Mouse (Mus musculus) heart, embryonic 16.5 days (tissue): ENCODE measurements at regions not wholly inside any gene's neighbourhood (a gene's known extent, or its start where the extent isn't known, plus 50 kb on each side); places are given as distances from the start of the nearest gene placed in this dataset.

Experiments used
- ATAC-seq: fragments of 200-750 bp; cut with Nextera tagmentation; replicated peaks from 2 replicates; pipeline ENCODE4 v1.8.0; 2017; ENCODE audit warnings: moderate number of reproducible peaks; ENCODE audit not compliant: insufficient read depth, low FRiP score; ENCODE audit errors: extremely low read depth
- H3K27ac ChIP-seq: fragments of 300-500 bp; sonication (generic); 2 replicates; pipeline ENCODE4 v1.5.1; 2014; ENCODE audit warnings: mild to moderate bottlenecking, low read length, control low read depth, moderate library complexity
- H3K27me3 ChIP-seq: fragments of 300-500 bp; sonication (generic); 2 replicates; pipeline ENCODE4 v1.6.1; 2014; ENCODE audit warnings: low read length, mixed read lengths; ENCODE audit not compliant: control insufficient read depth, insufficient read depth
- H3K36me3 ChIP-seq: fragments of 300-500 bp; sonication (generic); 2 replicates; pipeline ENCODE4 v1.6.1; 2014; ENCODE audit not compliant: control insufficient read depth, insufficient read depth
- H3K4me1 ChIP-seq: fragments of 300-500 bp; sonication (generic); 2 replicates; pipeline ENCODE4 v1.6.1; 2014; ENCODE audit warnings: low read length, mixed read lengths; ENCODE audit not compliant: control insufficient read depth, insufficient read depth
- H3K4me2 ChIP-seq: fragments of 300-500 bp; sonication (generic); 2 replicates; pipeline ENCODE4 v1.6.1; 2014; ENCODE audit warnings: low read depth, mild to moderate bottlenecking, control low read depth, low read length
- H3K4me3 ChIP-seq: fragments of 300-500 bp; sonication (generic); 2 replicates; pipeline ENCODE4 v1.5.1; 2014; ENCODE audit warnings: mild to moderate bottlenecking, control low read depth, low read length
- H3K9ac ChIP-seq: fragments of 300-500 bp; sonication (generic); 2 replicates; pipeline ENCODE4 v1.6.1; 2014; ENCODE audit warnings: low read length, control low read depth
- H3K9me3 ChIP-seq: fragments of 300-500 bp; sonication (generic); replicated peaks from 2 replicates; pipeline ENCODE4 v1.6.1; 2016; ENCODE audit warnings: low read length; ENCODE audit not compliant: control insufficient read depth
- WGBS: fragments of 180-500 bp; shearing (Covaris S2); extraction: QIAGEN DNeasy Blood & Tissue Kit; methylation state at CpG from one replicate; pipeline ENCODE4 v1.1.7; 2014; 5-methylcytosine and 5-hydroxymethylcytosine counted together

DNA sequence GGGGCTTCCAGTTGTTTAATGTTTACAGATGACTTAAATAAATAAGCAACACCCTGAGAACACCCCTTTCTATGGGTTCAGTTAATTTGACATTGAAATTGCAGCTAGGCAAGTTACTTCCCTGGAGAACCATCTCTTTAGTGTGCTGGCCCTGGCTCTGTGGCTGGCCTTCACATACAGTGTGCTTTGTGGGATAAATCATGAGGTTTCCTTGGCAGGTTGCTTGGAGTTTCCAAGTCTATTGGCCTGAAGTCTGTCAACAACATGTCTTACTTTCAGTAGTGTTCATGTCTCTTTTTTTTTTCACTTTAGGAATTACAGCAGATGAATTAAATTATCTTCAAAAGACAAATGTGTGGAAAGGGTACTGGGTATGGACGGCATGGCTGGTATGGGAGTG is 359.2 kb upstream of the Dph6 start:
- Histone ChIP-seq H3K4me1 (no peaks in the 10 kb centered on the region), H3K4me3 (no peak overlapping the region), H3K9me3 (peaks cover 2% of the 10 kb centered on the region; the same call in 1 of the 2 replicates), H3K4me2 (no peak overlapping the region), H3K27ac (no peak overlapping the region), H3K27me3 (no peaks in the 10 kb centered on the region), H3K36me3 (no peaks in the 10 kb centered on the region), H3K9ac (no peak overlapping the region)
- 75% methylated on average over 1 of the region's 1 CpGs for WGBS
- ATAC-seq, result no peak

DNA sequence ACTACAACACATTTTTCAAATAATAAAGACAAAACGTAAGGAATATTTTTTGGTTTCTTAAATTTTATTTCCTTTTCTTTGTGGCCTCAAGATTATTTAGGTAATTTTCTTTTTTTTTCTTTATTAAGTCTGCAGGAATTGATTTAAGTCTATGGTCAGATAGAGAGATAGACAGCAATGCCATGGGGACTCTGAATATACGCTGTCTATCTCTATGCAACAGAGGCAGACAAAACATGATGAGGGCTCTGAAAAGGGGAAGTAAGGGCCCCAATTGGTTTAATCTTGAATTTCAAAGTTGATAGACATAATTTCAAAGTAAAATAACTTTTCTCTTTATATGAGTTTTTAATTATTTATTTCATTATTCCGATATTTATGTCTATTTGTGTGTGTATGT is 372.0 kb upstream of the Dph6 start:
- Histone ChIP-seq H3K9me3 (no peaks in the 10 kb centered on the region), H3K4me2 (no peak overlapping the region), H3K9ac (no peak overlapping the region), H3K4me1 (no peaks in the 10 kb centered on the region), H3K27ac (no peak overlapping the region), H3K27me3 (no peaks in the 10 kb centered on the region), H3K36me3 (no peaks in the 10 kb centered on the region), H3K4me3 (no peak overlapping the region)
- 91% methylated on average over 3 of the region's 3 CpGs for WGBS
- ATAC-seq, result no peak

DNA sequence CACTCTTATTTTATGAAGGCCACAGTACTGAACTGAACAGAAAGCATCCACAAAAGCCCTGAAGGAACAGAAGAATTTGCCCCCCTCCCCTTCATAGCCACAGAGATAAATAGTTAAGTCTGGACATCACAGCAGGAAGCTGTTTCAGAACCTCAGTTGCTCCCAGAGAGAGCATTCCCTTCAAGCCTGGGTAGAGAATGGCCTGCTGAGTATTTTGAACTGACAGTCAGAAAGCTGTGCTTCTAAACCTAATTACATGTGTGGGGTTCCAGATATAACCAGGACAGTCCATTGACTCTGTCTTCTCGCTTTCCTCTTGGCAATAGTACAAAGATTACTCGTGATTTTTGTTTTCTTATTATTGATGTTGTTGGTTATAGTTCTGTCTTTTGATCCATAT is 376.4 kb upstream of the Dph6 start:
- H3K27ac ChIP-seq, result no peak overlapping the region
- H3K27me3 ChIP-seq, result no peaks in the 10 kb centered on the region
- ATAC-seq, result no peak
- H3K4me2 ChIP-seq, result no peak overlapping the region
- H3K36me3 ChIP-seq, result no peaks in the 10 kb centered on the region
- H3K9ac ChIP-seq, result no peak overlapping the region
- WGBS, result 64% methylated on average over 2 of the region's 2 CpGs
- no peaks in the 10 kb centered on the region for H3K4me1 ChIP-seq
- H3K4me3 ChIP-seq, result no peak overlapping the region
- no peaks in the 10 kb centered on the region for H3K9me3 ChIP-seq

DNA sequence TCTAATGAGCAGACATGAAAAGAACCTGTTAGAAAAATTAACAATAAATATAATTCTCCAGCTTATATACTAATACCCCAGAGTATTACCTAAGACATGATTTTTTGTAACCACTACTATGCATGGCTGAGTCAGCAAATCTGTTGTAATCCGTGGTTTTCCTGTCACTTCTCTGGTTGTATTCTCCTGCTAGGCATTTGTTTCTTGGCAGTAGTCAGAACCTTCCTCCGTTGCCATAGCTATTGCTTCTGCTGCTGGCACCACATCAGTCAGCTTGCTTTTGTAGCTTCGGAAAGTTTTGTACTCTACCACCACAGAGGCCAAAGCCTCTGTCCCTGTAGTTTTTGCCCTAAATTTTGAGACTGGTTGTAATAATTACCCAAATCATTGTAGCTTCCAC is 381.4 kb upstream of the Dph6 start:
- H3K9me3 ChIP-seq, result no peaks in the 10 kb centered on the region
- no peaks in the 10 kb centered on the region for H3K4me1 ChIP-seq
- H3K4me3 ChIP-seq, result no peak overlapping the region
- no peak overlapping the region for H3K9ac ChIP-seq
- no peak overlapping the region for H3K4me2 ChIP-seq
- ATAC-seq, result no peak
- no peaks in the 10 kb centered on the region for H3K36me3 ChIP-seq
- WGBS, result 57% methylated on average over 3 of the region's 3 CpGs
- H3K27ac ChIP-seq, result no peak overlapping the region
- no peaks in the 10 kb centered on the region for H3K27me3 ChIP-seq

DNA sequence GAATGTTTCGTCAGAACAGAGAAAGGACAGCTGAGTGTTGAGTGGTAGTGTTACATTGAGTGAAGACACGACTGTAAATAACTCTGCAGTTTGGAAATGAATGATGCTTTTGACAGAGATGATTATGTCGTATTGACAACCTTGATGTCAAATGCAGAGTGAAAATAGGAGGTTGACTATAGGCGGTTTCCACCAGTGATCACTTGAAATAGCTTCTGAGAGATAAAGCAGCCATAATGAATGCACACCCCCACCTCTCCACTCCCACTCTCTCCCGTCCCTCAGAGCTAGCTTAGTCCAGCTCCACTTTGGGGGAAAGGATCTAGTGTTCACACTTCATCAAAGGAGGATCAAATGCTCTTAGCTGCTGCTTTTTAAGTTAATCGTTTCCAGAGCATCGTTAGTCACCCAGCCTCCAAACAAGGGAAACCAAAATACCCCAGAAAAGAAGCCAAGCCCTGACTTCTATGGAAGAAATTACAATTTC is 387.6 kb upstream of the Dph6 start:
- no peaks in the 10 kb centered on the region for H3K4me1 ChIP-seq
- H3K9ac ChIP-seq, result no peak overlapping the region
- H3K36me3 ChIP-seq, result no peaks in the 10 kb centered on the region
- no peaks in the 10 kb centered on the region for H3K9me3 ChIP-seq
- no peak for ATAC-seq
- no peak overlapping the region for H3K27ac ChIP-seq
- H3K4me2 ChIP-seq, result no peak overlapping the region
- H3K4me3 ChIP-seq, result no peak overlapping the region
- WGBS, result 38% methylated on average over 7 of the region's 7 CpGs
- no peaks in the 10 kb centered on the region for H3K27me3 ChIP-seq

DNA sequence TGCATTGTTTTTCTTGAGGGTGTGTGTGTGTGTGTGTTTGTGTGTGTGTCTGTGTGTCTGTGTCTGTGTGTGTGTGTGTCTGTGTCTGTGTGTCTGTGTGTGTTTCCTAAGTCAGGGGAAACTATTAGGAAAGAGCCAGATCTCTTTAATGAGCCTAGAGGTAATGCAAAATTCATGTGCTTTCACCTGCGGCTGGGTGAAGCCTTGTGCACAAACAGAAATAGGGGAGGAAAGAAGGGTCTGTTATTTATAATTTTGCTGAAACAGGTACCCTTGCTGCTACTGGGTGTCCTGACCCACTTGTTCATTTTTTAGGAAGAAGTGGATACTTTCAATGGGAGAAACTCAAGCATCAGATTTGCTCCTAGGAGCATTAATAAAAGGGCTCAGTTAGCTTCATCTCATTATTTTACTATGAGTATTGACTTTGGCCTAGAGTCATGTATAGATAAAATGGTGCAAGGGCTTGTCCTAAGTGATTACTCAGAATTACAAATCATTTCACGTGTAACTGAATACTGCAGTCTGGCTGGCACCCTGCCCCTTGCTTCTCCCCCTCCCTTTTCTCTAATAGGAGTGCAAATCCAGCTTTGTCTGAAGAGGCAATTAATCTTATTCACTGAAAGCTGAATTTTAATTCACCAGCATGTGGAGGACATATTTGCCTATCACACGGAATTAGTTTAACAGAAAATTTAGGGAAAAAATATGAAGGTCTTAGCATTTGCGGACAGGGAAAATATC is 401.7 kb upstream of the Dph6 start:
- H3K27me3 ChIP-seq, result no peaks in the 10 kb centered on the region
- H3K9ac ChIP-seq, result no peak overlapping the region
- no peak overlapping the region for H3K4me3 ChIP-seq
- no peaks in the 10 kb centered on the region for H3K4me1 ChIP-seq
- no peaks in the 10 kb centered on the region for H3K36me3 ChIP-seq
- H3K9me3 ChIP-seq, result no peaks in the 10 kb centered on the region
- H3K27ac ChIP-seq, result no peak overlapping the region
- WGBS, result 68% methylated on average over 4 of the region's 4 CpGs
- no peak overlapping the region for H3K4me2 ChIP-seq
- ATAC-seq, result no peak

DNA sequence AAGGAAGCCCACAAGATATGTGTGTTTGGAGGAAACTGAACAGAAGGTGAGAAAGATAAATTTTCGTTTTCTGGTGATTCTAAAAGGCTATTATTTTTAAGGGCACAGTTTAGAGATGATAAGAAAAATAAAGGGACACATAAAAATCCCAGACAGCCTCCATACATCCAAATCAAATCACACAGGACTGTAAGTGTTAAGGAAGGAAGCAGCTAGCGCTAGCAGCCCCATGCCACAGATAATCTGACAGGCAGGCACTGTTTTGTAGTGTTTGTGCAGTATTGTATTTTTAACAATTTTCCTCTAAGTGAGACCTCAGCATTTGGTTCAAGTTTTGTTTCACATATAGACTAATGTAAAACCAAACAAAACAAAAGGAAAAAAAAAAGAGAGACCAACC is 402.4 kb upstream of the Dph6 start:
- H3K9me3 ChIP-seq, result no peaks in the 10 kb centered on the region
- ATAC-seq, result no peak
- no peak overlapping the region for H3K4me3 ChIP-seq
- H3K27me3 ChIP-seq, result no peaks in the 10 kb centered on the region
- H3K27ac ChIP-seq, result no peak overlapping the region
- no peaks in the 10 kb centered on the region for H3K36me3 ChIP-seq
- no peaks in the 10 kb centered on the region for H3K4me1 ChIP-seq
- no peak overlapping the region for H3K4me2 ChIP-seq
- H3K9ac ChIP-seq, result no peak overlapping the region
- WGBS, result 52% methylated on average over 2 of the region's 2 CpGs

DNA sequence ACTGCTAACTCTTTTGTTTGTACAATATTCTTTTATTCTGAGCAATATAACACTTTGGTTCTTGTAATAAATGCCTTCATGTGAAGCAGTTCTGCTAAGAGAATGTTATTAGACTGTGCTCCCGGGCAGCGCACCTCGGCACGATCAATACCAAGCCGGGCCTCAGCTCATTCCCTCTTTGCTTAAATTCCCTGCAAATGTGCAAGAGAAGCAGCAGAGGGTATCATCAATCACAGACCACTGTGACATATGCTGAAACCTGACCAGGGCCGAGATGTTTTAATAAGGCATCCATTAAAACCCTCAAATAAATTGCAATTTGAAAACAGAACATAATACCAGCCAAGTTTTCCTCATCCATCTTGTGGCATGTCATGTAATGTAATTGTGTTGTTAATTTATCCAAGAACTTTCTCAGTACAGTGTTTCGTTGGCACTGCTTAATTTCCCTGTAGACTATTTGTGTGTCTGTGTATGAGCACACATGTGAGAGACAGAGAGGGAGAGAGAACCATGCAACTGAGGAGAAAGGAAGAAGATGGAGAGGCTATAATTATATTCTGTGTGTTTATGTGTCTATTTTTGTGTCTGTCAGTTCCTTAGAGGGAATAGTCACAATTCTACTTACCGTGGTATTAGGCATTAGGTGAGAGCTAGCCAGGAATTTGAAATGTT is 412.9 kb upstream of the Dph6 start:
- ATAC-seq, result no peak

DNA sequence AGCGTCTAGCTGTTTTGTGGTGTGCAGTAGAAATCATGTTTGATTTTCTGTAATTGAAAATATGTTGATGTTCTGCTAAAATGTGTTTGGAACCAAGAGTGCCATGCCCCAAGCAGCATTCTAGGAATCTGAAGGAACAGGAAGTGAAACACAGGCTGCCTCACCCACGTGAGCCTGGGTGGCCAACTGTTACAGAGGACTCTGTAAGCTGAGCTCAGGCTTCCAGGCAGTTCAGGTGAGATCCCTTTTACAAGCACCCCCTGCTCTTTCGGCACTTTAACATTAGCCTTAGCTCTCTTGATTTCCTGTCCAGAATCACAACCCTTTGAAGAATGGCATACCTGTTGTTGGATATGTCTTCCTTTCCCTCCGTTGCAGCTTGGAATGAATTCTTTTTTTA is 414.9 kb upstream of the Dph6 start:
- no peak overlapping the region for H3K4me3 ChIP-seq
- H3K9ac ChIP-seq, result no peak overlapping the region
- H3K4me2 ChIP-seq, result no peak overlapping the region
- H3K4me1 ChIP-seq, result no peaks in the 10 kb centered on the region
- H3K9me3 ChIP-seq, result no peaks in the 10 kb centered on the region
- ATAC-seq, result no peak
- WGBS, result 64% methylated on average over 4 of the region's 4 CpGs
- no peaks in the 10 kb centered on the region for H3K27me3 ChIP-seq
- no peaks in the 10 kb centered on the region for H3K36me3 ChIP-seq
- H3K27ac ChIP-seq, result no peak overlapping the region

More for the DNA sequence above, 412.9 kb upstream of the Dph6 start:
- H3K9ac ChIP-seq, result no peak overlapping the region
- H3K4me2 ChIP-seq, result no peak overlapping the region
- no peaks in the 10 kb centered on the region for H3K27me3 ChIP-seq
- H3K4me1 ChIP-seq, result no peaks in the 10 kb centered on the region
- no peaks in the 10 kb centered on the region for H3K9me3 ChIP-seq
- H3K36me3 ChIP-seq, result no peaks in the 10 kb centered on the region
- H3K27ac ChIP-seq, result no peak overlapping the region
- no peak overlapping the region for H3K4me3 ChIP-seq
- WGBS, result 64% methylated on average over 8 of the region's 8 CpGs
